Mouse (Mus musculus) CH12.LX (cell line): ENCODE results near the gene Slc35f3. TPM values are rescaled to one million over a fixed set of nuclear protein-coding genes. Genes with fewer than 3 reads are reported as not detected.

Experiments
- DNase-seq: peaks from one replicate; pipeline ENCODE4 v3.0.0-alpha.2; 2013; ENCODE audit errors: extremely low read depth
- H3K27ac ChIP-seq: 2 replicates; pipeline ENCODE4 v1.5.1; 2012; ENCODE audit warnings: low read depth, mild to moderate bottlenecking, control low read depth, moderate library complexity; ENCODE audit not compliant: insufficient read depth
- H3K27me3 ChIP-seq: replicated peaks from 2 replicates; pipeline ENCODE3; 2012; ENCODE audit warnings: inconsistent platforms
- H3K36me3 ChIP-seq, 2 experiments: replicated peaks in 1 of 2; 2 replicates each; pipeline versions ENCODE3 to v1.6.1; 2012; ENCODE audit warnings: inconsistent platforms in 1 of 2, low read length in 1 of 2, mild to moderate bottlenecking in 1 of 2, mixed read lengths in 1 of 2, moderate library complexity in 1 of 2; ENCODE audit not compliant: control insufficient read depth in 1 of 2, insufficient read depth in 1 of 2
- H3K4me1 ChIP-seq, 2 experiments: 2 replicates each; pipeline ENCODE4 v1.6.1; 2012; ENCODE audit warnings: inconsistent platforms in 1 of 2, moderate library complexity in 1 of 2; ENCODE audit not compliant: insufficient read depth in 2 of 2, control insufficient read depth in 1 of 2
- H3K4me2 ChIP-seq: 2 replicates; pipeline ENCODE4 v1.6.1; 2012; ENCODE audit warnings: low read depth, mild to moderate bottlenecking, control low read depth; ENCODE audit not compliant: poor library complexity, insufficient read depth, severe bottlenecking
- H3K4me3 ChIP-seq, 3 experiments: fragments of 150-350 bp in 1 of 3; sonication (generic) in 1 of 3; replicated peaks in 1 of 3; 2 replicates each; pipeline versions ENCODE3 to v1.5.1; 2011 to 2012; ENCODE audit warnings: low read depth in 2 of 3, low read length in 2 of 3, mild to moderate bottlenecking in 2 of 3, moderate library complexity in 2 of 3, control low read depth in 1 of 3, improper control_type of control experiment in 1 of 3, inconsistent platforms in 1 of 3, mixed read lengths in 1 of 3; ENCODE audit not compliant: poor library complexity in 1 of 3
- H3K79me2 ChIP-seq: replicated peaks from 2 replicates; pipeline ENCODE4 v1.6.1; 2012; ENCODE audit warnings: mild to moderate bottlenecking, moderate library complexity; ENCODE audit not compliant: control insufficient read depth, poor library complexity, insufficient read depth, severe bottlenecking; ENCODE audit errors: extremely low read depth
- H3K9ac ChIP-seq: 2 replicates; pipeline ENCODE4 v1.6.1; 2012; ENCODE audit warnings: low read depth, mild to moderate bottlenecking, control low read depth, moderate library complexity; ENCODE audit not compliant: insufficient read depth
- H3K9me3 ChIP-seq: replicated peaks from 2 replicates; pipeline ENCODE3; 2012; ENCODE audit warnings: low read length, inconsistent platforms, mixed read lengths
- CHD1 ChIP-seq: IDR thresholded peaks from 2 replicates; pipeline ENCODE4 v1.6.1; 2012; ENCODE audit warnings: low read depth, low read length, improper control_type of control experiment, inconsistent platforms
- CHD2 ChIP-seq: IDR thresholded peaks from 2 replicates; pipeline ENCODE4 v1.6.1; 2011; ENCODE audit warnings: low read length, improper control_type of control experiment
- E2F4 ChIP-seq: IDR thresholded peaks from 2 replicates; pipeline ENCODE4 v1.6.1; 2011; ENCODE audit warnings: low read depth, low read length, improper control_type of control experiment; ENCODE audit not compliant: insufficient replicate concordance
- ELF1 ChIP-seq: IDR thresholded peaks from 2 replicates; pipeline ENCODE4 v1.6.1; 2014; ENCODE audit warnings: low read depth, mild to moderate bottlenecking, inconsistent platforms, low read length, improper control_type of control experiment
- GABPA ChIP-seq: IDR thresholded peaks from 2 replicates; pipeline ENCODE4 v1.6.1; 2012; ENCODE audit warnings: low read depth, low read length, improper control_type of control experiment, inconsistent platforms; ENCODE audit not compliant: insufficient replicate concordance
- JUN ChIP-seq: IDR thresholded peaks from 2 replicates; pipeline ENCODE4 v1.6.1; 2011; ENCODE audit warnings: low read depth, mild to moderate bottlenecking, low read length, improper control_type of control experiment, moderate library complexity; ENCODE audit not compliant: insufficient read depth
- JUND ChIP-seq: conservative IDR thresholded peaks from 2 replicates; pipeline ENCODE4 v1.6.1; 2011; ENCODE audit warnings: low read depth, low read length, improper control_type of control experiment
- MAX ChIP-seq: IDR thresholded peaks from 2 replicates; pipeline ENCODE4 v1.6.1; 2011; ENCODE audit warnings: low read length, improper control_type of control experiment
- MAZ ChIP-seq: IDR thresholded peaks from 2 replicates; pipeline ENCODE4 v1.6.1; 2012; ENCODE audit warnings: low read depth, mild to moderate bottlenecking, inconsistent platforms, low read length, improper control_type of control experiment, moderate library complexity
- MEF2A ChIP-seq: IDR thresholded peaks from 2 replicates; pipeline ENCODE4 v1.6.1; 2014; ENCODE audit warnings: low read depth, mild to moderate bottlenecking, inconsistent platforms, low read length, improper control_type of control experiment, borderline replicate concordance
- MYC ChIP-seq: IDR thresholded peaks from 2 replicates; pipeline ENCODE4 v1.6.1; 2011; ENCODE audit warnings: low read depth, mild to moderate bottlenecking, improper control_type of control experiment, low read length
- PAX5 ChIP-seq: IDR thresholded peaks from 2 replicates; pipeline ENCODE4 v1.6.1; 2012; ENCODE audit warnings: low read length, inconsistent platforms, mixed read lengths
- POLR2A ChIP-seq: IDR thresholded peaks from 2 replicates; pipeline ENCODE4 v1.6.1; 2011; ENCODE audit warnings: low read depth, mild to moderate bottlenecking, improper control_type of control experiment, low read length
- POLR2AphosphoS2 ChIP-seq: IDR thresholded peaks from 2 replicates; pipeline ENCODE4 v1.6.1; 2011; ENCODE audit warnings: low read depth, low read length, improper control_type of control experiment
- RCOR1 ChIP-seq: conservative IDR thresholded peaks from 2 replicates; pipeline ENCODE4 v1.6.1; 2012; ENCODE audit warnings: low read depth, mild to moderate bottlenecking, inconsistent platforms, low read length, improper control_type of control experiment
- SIN3A ChIP-seq: IDR thresholded peaks from 2 replicates; pipeline ENCODE4 v1.6.1; 2012; ENCODE audit warnings: low read length, improper control_type of control experiment, inconsistent platforms
- SMC3 ChIP-seq: IDR thresholded peaks from 2 replicates; pipeline ENCODE4 v1.6.1; 2011; ENCODE audit warnings: low read depth, low read length, improper control_type of control experiment
- TBP ChIP-seq: conservative IDR thresholded peaks from 2 replicates; pipeline ENCODE4 v1.6.1; 2011; ENCODE audit warnings: low read depth, low read length, improper control_type of control experiment
- UBTF ChIP-seq: IDR thresholded peaks from 2 replicates; pipeline ENCODE4 v1.6.1; 2012; ENCODE audit warnings: low read depth, mild to moderate bottlenecking, inconsistent platforms, low read length, improper control_type of control experiment, moderate library complexity
- USF2 ChIP-seq: conservative IDR thresholded peaks from 2 replicates; pipeline ENCODE4 v1.6.1; 2011; ENCODE audit warnings: low read depth, low read length, improper control_type of control experiment
- ZC3H11A ChIP-seq: IDR thresholded peaks from 2 replicates; pipeline ENCODE4 v1.6.1; 2012; ENCODE audit warnings: low read depth, mild to moderate bottlenecking, inconsistent platforms, low read length, improper control_type of control experiment
- ZMIZ1 ChIP-seq: IDR thresholded peaks from 2 replicates; pipeline ENCODE4 v1.6.1; 2012; ENCODE audit warnings: low read depth, mild to moderate bottlenecking, inconsistent platforms, low read length, improper control_type of control experiment
- ZNF384 ChIP-seq: IDR thresholded peaks from 2 replicates; pipeline ENCODE4 v1.6.1; 2012; ENCODE audit warnings: low read depth, low read length, improper control_type of control experiment, inconsistent platforms
- dilution Hi-C: fragments of 300-500 bp; cut with MboI; formaldehyde crosslinking; loops from 2 replicates; pipeline ENCODE4 v1.14.3; 2020; ENCODE audit warnings: low sequenced_read_pairs; ENCODE audit not compliant: extremely low pct_unique_long_range_greater_than_20kb, extremely low pct_ligation_motif_present
- in situ Hi-C: fragments of 300-500 bp; cut with MboI; formaldehyde crosslinking; loops from 3 replicates; pipeline ENCODE4 v1.14.3; 2019; ENCODE audit warnings: low sequenced_read_pairs, low pct_ligation_motif_present, low pct_unique_long_range_greater_than_20kb, mixed read lengths
- polyA plus RNA-seq: library from polyadenylated mRNA; unstranded; fragments of >175 nt; gene quantifications from 2 replicates; pipeline ENCODE4 v1.2.1, GENCODE M21; 2012; ENCODE audit warnings: low read depth; ENCODE audit not compliant: insufficient read length
- total RNA-seq, 2 experiments: library from RNA; depleted of rRNA; stranded (reverse); fragments of 300-350 nt in 1 of 2; fragments of >200 nt in 1 of 2; gene quantifications; 2 replicates each; pipeline ENCODE4 v1.2.3; 2012 to 2014

Slc35f3 gene
- total and polyA plus RNA-seq, 3 experiments = 0.20 TPM; not detected in 2

GRCm38 (mm10) chr8:126327786-126328185 lies 29.4 kb downstream of the Slc35f3 start:
- dilution Hi-C loops = no loop called here
- no peaks in the 10 kb centered on the region for H3K36me3 ChIP-seq
- no peak overlapping the region for H3K27ac ChIP-seq
- in situ Hi-C loops = no loop called here
- no peak overlapping the region for H3K4me3 ChIP-seq
- peaks cover 12% of the 10 kb centered on the region for H3K9me3 ChIP-seq
- no peak for TF ChIP-seq POLR2AphosphoS2
- TF ChIP-seq MEF2A = no peak
- TF ChIP-seq TBP = no peak
- TF ChIP-seq ZNF384 = no peak
- no peak for TF ChIP-seq SIN3A
- no peak for TF ChIP-seq JUND
- no peak for TF ChIP-seq ZMIZ1
- no peak for TF ChIP-seq SMC3
- peaks cover 73% of the 10 kb centered on the region for H3K27me3 ChIP-seq
- no peak overlapping the region for H3K9ac ChIP-seq
- H3K4me1 ChIP-seq = no peaks in the 10 kb centered on the region
- no peak overlapping the region for H3K4me2 ChIP-seq
- no peak for DNase-seq
- no peaks in the 10 kb centered on the region for H3K79me2 ChIP-seq

- H3K27me3 ChIP-seq = peaks cover 67% of the 10 kb centered on the region
- dilution Hi-C loops = no loop called here
Observed at GRCm38 (mm10) chr8:126338864-126339263, 40.5 kb downstream of the Slc35f3 start.

GRCm38 (mm10) chr8:126339357-126339756 lies 41.0 kb downstream of the Slc35f3 start:
- no peak overlapping the region for H3K4me3 ChIP-seq
- H3K79me2 ChIP-seq = no peaks in the 10 kb centered on the region
- H3K9ac ChIP-seq = no peak overlapping the region
- H3K4me2 ChIP-seq = no peak overlapping the region
- H3K36me3 ChIP-seq = no peaks in the 10 kb centered on the region
- TF ChIP-seq JUND (no peak), USF2 (no peak), CHD2 (no peak), PAX5 (no peak), UBTF (no peak), CHD1 (no peak), ZC3H11A (no peak), GABPA (no peak), MAZ (no peak), RCOR1 (no peak), JUN (no peak)
- dilution Hi-C loops (no loop called here), in situ Hi-C loops (no loop called here)
- H3K27me3 ChIP-seq = peaks cover 72% of the 10 kb centered on the region
- H3K27ac ChIP-seq = no peak overlapping the region
- no peaks in the 10 kb centered on the region for H3K4me1 ChIP-seq
- H3K9me3 ChIP-seq = peaks cover 7% of the 10 kb centered on the region
- no peak for DNase-seq

More at GRCm38 (mm10) chr8:126338864-126339263, 40.5 kb downstream of the Slc35f3 start:
- Histone ChIP-seq H3K4me1 (no peaks in the 10 kb centered on the region), H3K4me3 (no peak overlapping the region), H3K36me3 (no peaks in the 10 kb centered on the region)
- in situ Hi-C loops = no loop called here
- TF ChIP-seq E2F4 (no peak), TBP (no peak), ELF1 (no peak), GABPA (no peak), POLR2A (no peak), MAX (no peak), MYC (no peak), POLR2AphosphoS2 (no peak)
- TF ChIP-seq, all 38 proteins: peak for 0
- Histone ChIP-seq H3K79me2 (no peaks in the 10 kb centered on the region), H3K9ac (no peak overlapping the region), H3K4me2 (no peak overlapping the region), H3K27ac (no peak overlapping the region), H3K9me3 (peaks cover 7% of the 10 kb centered on the region)
- DNase-seq = no peak
